Mouse (Mus musculus): Measurements from ENCODE around the gene Gstm2. TPM values are rescaled to one million over a fixed set of nuclear protein-coding genes. Genes with fewer than 3 reads are reported as not detected.
"Not testable (repeated sequence)": the region's sequence is repeated elsewhere in the genome, so short reads cannot be mapped to it uniquely, and the experiment has no call there.

Gstm2 gene
- polyA plus RNA-seq, 1 experiment from 2014 or later, result 18.2 TPM

DNA sequence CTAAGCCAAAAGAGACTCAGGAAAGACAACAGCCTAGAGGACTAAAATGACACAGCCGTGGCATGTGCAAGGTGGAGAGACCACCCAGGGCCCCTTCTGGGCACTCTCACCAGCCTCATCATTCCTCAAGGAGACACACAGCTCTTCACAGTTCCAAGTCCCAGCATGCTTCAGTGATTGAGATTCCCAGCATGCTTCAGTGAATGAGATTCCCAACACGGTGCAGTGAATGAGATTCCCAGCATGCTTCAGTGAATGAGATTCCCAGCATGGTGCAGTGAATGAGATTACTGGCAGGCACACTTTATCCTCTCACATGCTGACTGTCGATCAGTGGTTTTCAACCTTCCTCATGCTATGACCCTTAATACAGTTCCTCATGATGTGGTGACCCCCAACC is 25.3 kb upstream of the Gstm2 start:
- ATAC-seq (replicated peaks; ENCODE audit: low FRiP score) (no peak), DNase-seq (ENCODE audit: low spot score) (no peak)
- Histone ChIP-seq H3K4me1 (replicated peaks; ENCODE audit: control insufficient read depth, insufficient read depth, low read length) (no peaks in the 10 kb centered on the region; the same call in 1 of the 2 replicates), H3K9ac (ENCODE audit: low read depth, low read length) (no peak overlapping the region), H3K27me3 (replicated peaks; ENCODE audit: control insufficient read depth, insufficient read depth, low read length) (no peaks in the 10 kb centered on the region), H3K36me3 (ENCODE audit: control insufficient read depth, insufficient read depth, low read length) (no peaks in the 10 kb centered on the region), H3K27ac (ENCODE audit: low read depth, low read length) (no peak overlapping the region), H3K9me3 (ENCODE audit: control insufficient read depth, low read length) (no peaks in the 10 kb centered on the region), H3K4me3 (ENCODE audit: low read depth, low read length) (no peak overlapping the region), H3K4me2 (no peak overlapping the region)
- 76% methylated on average over 3 of the region's 3 CpGs for WGBS

DNA sequence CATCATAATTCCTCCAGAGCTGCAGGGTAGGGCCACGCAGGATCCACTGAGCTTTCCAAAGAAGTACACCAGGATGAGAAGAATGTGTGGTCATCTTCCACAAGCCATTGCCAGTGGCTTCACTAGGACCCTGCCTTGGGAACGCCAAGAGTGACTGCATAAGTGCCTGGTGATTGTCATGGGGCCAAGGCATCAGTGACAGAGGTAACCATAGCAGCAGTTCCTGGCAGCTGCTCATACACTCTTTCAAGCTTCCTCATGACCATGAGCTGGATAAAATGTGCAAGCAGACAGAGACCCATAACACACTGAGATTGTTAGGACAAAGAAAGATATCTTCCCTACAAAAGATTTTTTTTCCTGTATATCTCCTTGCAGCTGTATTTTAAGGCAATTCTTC is 24.0 kb upstream of the Gstm2 start:
- no peaks in the 10 kb centered on the region for H3K27me3 ChIP-seq (replicated peaks; ENCODE audit: control insufficient read depth, insufficient read depth, low read length)
- no peak for DNase-seq (ENCODE audit: low spot score)
- WGBS, result 73% methylated on average over 2 of the region's 2 CpGs
- no peaks in the 10 kb centered on the region for H3K9me3 ChIP-seq (ENCODE audit: control insufficient read depth, low read length)
- H3K36me3 ChIP-seq (ENCODE audit: control insufficient read depth, insufficient read depth, low read length), result no peaks in the 10 kb centered on the region
- no peak overlapping the region for H3K9ac ChIP-seq (ENCODE audit: low read depth, low read length)
- no peak overlapping the region for H3K27ac ChIP-seq (ENCODE audit: low read depth, low read length)
- H3K4me1 ChIP-seq (replicated peaks; ENCODE audit: control insufficient read depth, insufficient read depth, low read length), result no peaks in the 10 kb centered on the region; the same call in 1 of the 2 replicates
- no peak overlapping the region for H3K4me3 ChIP-seq (ENCODE audit: low read depth, low read length)
- H3K4me2 ChIP-seq, result no peak overlapping the region
- ATAC-seq (replicated peaks; ENCODE audit: low FRiP score), result no peak

DNA sequence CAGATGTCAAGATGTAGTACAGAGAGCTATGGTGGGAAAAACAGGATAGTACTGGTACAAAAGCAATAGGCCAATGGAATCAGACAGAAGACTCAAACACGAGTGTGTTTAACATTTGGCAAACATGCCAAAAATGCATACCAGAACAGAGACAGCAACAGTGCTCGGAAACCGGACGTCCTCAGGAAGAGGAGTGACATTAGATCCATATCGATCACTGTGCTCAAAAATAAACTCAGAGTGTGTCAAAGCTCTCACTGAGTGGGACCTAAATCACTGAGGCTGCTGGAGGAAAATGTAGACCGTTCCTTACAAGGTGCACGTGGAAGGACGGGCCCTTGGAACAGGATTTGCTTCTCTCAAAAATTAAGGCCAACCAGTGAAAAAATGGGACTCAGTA is 15.8 kb upstream of the Gstm2 start:
- Histone ChIP-seq H3K4me1 (replicated peaks; ENCODE audit: control insufficient read depth, insufficient read depth, low read length) (no peaks in the 10 kb centered on the region), H3K9me3 (ENCODE audit: control insufficient read depth, low read length) (no peaks in the 10 kb centered on the region), H3K4me2 (no peak overlapping the region), H3K27me3 (replicated peaks; ENCODE audit: control insufficient read depth, insufficient read depth, low read length) (no peaks in the 10 kb centered on the region), H3K4me3 (ENCODE audit: low read depth, low read length) (no peak overlapping the region), H3K27ac (ENCODE audit: low read depth, low read length) (no peak overlapping the region), H3K36me3 (ENCODE audit: control insufficient read depth, insufficient read depth, low read length) (no peaks in the 10 kb centered on the region), H3K9ac (ENCODE audit: low read depth, low read length) (no peak overlapping the region)
- DNase-seq (ENCODE audit: low spot score) (no peak), ATAC-seq (replicated peaks; ENCODE audit: low FRiP score) (no peak)
- WGBS, result 76% methylated on average over 8 of the region's 8 CpGs

DNA sequence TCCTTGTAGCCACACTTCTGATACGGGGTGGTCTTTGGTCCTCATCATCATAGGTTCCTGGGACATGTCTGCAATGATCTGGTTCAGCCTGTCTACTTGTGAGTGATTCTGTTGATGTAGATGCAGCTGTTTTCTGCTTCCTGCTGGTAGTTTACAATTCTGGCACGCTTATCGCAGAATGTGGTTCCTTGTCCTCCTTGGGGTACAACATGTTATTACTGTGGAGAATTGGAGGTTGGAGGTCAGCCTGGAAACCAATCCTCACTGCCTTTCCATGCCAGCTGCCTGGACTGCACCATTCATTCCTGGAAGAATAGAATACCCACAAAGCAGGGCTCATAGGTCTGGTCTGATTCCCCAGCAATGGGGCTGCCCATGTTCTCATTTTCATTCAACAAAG is 13.2 kb upstream of the Gstm2 start:
- DNase-seq (ENCODE audit: low spot score), result no peak
- WGBS, result 84% methylated on average over 3 of the region's 3 CpGs

DNA sequence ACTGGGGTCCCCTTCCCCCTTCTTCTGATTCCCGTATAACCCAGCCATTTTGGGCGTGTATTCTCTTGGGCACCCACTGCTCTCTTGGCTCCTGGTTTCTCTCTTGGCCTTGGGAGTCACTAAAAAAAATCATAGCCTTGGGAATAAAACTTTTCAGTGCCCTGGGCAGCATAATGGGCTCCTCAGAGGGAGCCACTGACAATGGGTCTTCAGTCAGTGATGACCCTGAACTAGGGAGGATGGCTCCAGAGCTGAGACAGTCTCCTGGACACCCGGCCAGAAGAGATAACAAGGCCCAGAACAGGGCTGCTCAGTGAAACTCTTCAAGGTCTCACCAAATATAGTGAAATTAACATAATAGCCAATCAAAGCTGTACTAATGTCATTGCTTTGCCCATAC is 12.3 kb upstream of the Gstm2 start:
- ATAC-seq (replicated peaks; ENCODE audit: low FRiP score) (no peak), DNase-seq (ENCODE audit: low spot score) (no peak)
- Histone ChIP-seq H3K36me3 (ENCODE audit: control insufficient read depth, insufficient read depth, low read length) (no peaks in the 10 kb centered on the region), H3K27ac (ENCODE audit: low read depth, low read length) (no peak overlapping the region), H3K27me3 (replicated peaks; ENCODE audit: control insufficient read depth, insufficient read depth, low read length) (no peaks in the 10 kb centered on the region), H3K4me1 (replicated peaks; ENCODE audit: control insufficient read depth, insufficient read depth, low read length) (no peaks in the 10 kb centered on the region), H3K9me3 (ENCODE audit: control insufficient read depth, low read length) (no peaks in the 10 kb centered on the region), H3K9ac (ENCODE audit: low read depth, low read length) (no peak overlapping the region), H3K4me3 (ENCODE audit: low read depth, low read length) (no peak overlapping the region), H3K4me2 (no peak overlapping the region)
- WGBS, result 73% methylated on average over 3 of the region's 3 CpGs

More for the DNA sequence above, 13.2 kb upstream of the Gstm2 start:
- no peak overlapping the region for H3K9ac ChIP-seq (ENCODE audit: low read depth, low read length)
- H3K9me3 ChIP-seq (ENCODE audit: control insufficient read depth, low read length), result no peaks in the 10 kb centered on the region
- H3K4me1 ChIP-seq (replicated peaks; ENCODE audit: control insufficient read depth, insufficient read depth, low read length), result no peaks in the 10 kb centered on the region
- H3K36me3 ChIP-seq (ENCODE audit: control insufficient read depth, insufficient read depth, low read length), result no peaks in the 10 kb centered on the region
- H3K4me2 ChIP-seq, result no peak overlapping the region
- H3K4me3 ChIP-seq (ENCODE audit: low read depth, low read length), result no peak overlapping the region
- H3K27ac ChIP-seq (ENCODE audit: low read depth, low read length), result no peak overlapping the region
- ATAC-seq (replicated peaks; ENCODE audit: low FRiP score), result no peak
- no peaks in the 10 kb centered on the region for H3K27me3 ChIP-seq (replicated peaks; ENCODE audit: control insufficient read depth, insufficient read depth, low read length)

DNA sequence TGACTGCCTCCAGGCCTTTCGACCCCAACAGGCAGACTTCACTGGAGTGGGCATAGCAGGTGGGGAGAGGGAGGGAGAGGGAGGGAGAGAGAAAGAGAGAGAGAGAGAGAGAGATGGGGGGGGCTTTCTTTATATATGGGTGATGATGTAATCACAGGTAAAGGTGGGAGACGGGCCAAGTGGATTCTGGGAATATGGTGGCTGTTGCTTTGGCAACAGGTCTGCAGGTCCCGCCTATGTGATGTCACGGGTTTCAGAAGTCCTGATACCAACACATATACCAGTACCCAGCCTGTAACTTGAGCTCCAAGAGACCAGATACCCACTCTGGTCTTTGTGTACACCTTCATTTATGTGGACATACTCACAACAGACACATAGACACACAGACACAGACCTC is 10.3 kb upstream of the Gstm2 start:
- WGBS, result 78% methylated on average over 4 of the region's 4 CpGs

DNA sequence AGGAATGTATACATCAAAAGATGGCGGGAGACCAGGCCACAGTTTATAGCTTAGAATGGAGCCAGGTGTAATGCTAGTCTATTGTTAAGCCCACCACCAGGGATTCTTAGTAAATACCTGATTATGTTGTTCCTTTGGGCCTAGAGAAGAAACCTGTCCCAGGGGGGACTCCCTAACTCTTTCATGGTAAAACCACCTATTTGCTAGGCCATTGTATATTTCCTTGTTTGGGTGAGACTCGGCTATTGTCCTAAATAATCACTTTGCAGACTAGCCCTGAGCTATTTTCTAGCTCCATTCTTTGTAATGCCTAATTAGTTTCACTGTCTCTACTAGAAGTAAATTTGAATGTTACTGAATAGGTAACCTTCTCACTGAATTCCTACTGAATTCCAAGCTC is 9.7 kb upstream of the Gstm2 start:
- not testable (repeated sequence) for H3K9me3 ChIP-seq (ENCODE audit: control insufficient read depth, low read length); H3K9ac ChIP-seq (ENCODE audit: low read depth, low read length); H3K27me3 ChIP-seq (replicated peaks; ENCODE audit: control insufficient read depth, insufficient read depth, low read length); H3K4me3 ChIP-seq (ENCODE audit: low read depth, low read length); ATAC-seq (replicated peaks; ENCODE audit: low FRiP score); H3K4me1 ChIP-seq (replicated peaks; ENCODE audit: control insufficient read depth, insufficient read depth, low read length); H3K27ac ChIP-seq (ENCODE audit: low read depth, low read length); H3K4me2 ChIP-seq; H3K36me3 ChIP-seq (ENCODE audit: control insufficient read depth, insufficient read depth, low read length); DNase-seq (ENCODE audit: low spot score)
- 83% methylated on average over 2 of the region's 2 CpGs for WGBS

More for the DNA sequence above, 10.3 kb upstream of the Gstm2 start:
- no peak for DNase-seq (ENCODE audit: low spot score)
- no peak overlapping the region for H3K4me3 ChIP-seq (ENCODE audit: low read depth, low read length)
- H3K4me1 ChIP-seq (replicated peaks; ENCODE audit: control insufficient read depth, insufficient read depth, low read length), result no peaks in the 10 kb centered on the region
- ATAC-seq (replicated peaks; ENCODE audit: low FRiP score), result no peak
- H3K9ac ChIP-seq (ENCODE audit: low read depth, low read length), result no peak overlapping the region
- H3K9me3 ChIP-seq (ENCODE audit: control insufficient read depth, low read length), result no peaks in the 10 kb centered on the region
- H3K36me3 ChIP-seq (ENCODE audit: control insufficient read depth, insufficient read depth, low read length), result no peaks in the 10 kb centered on the region
- no peaks in the 10 kb centered on the region for H3K27me3 ChIP-seq (replicated peaks; ENCODE audit: control insufficient read depth, insufficient read depth, low read length)
- H3K27ac ChIP-seq (ENCODE audit: low read depth, low read length), result no peak overlapping the region
- no peak overlapping the region for H3K4me2 ChIP-seq

DNA sequence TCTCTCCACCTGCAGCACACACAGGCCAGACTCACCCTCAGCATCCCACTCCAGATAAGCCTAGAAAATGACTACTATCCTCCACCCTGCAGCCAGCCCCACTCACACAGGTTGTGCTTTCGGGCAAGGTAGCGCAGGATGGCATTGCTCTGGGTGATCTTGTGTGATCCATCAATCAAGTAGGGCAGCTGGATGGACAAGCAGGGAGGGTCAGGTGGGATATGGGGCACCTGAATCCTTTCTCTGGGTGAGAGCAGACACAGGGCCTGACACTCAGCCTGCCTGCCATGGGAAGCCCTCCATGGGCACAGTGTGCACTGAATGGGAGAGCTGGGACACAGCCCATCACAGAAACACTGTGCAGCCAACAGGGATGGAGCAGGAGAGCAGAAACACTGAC is 1.1 kb downstream of the Gstm2 start:
- H3K9me3 ChIP-seq (ENCODE audit: control insufficient read depth, low read length); H3K9ac ChIP-seq (ENCODE audit: low read depth, low read length); H3K27ac ChIP-seq (ENCODE audit: low read depth, low read length); DNase-seq (ENCODE audit: low spot score); ATAC-seq (replicated peaks; ENCODE audit: low FRiP score); H3K4me2 ChIP-seq; H3K27me3 ChIP-seq (replicated peaks; ENCODE audit: control insufficient read depth, insufficient read depth, low read length); H3K36me3 ChIP-seq (ENCODE audit: control insufficient read depth, insufficient read depth, low read length); H3K4me3 ChIP-seq (ENCODE audit: low read depth, low read length); H3K4me1 ChIP-seq (replicated peaks; ENCODE audit: control insufficient read depth, insufficient read depth, low read length): not testable (repeated sequence)
- WGBS, result 90% methylated on average over 2 of the region's 2 CpGs

DNA sequence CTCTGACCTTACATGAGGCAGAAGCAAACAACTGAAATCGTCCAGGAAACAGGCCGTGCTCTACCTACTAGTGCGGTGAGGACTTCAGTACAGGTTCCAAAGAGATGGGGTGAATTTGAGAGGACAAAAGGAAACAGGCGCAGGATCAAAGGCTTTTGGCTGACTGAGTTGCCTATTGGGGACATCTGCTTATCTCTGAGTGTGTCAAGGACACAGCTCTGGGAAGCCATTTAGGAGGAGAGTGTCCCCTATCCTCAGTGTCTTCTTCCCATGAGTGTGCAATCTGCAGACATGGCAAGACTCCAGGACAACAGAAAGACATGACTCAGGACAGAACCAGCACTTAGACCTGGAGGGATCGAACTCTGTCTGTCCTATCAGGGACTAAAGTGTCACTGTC is 1.8 kb downstream of the Gstm2 start:
- H3K4me1 ChIP-seq (replicated peaks; ENCODE audit: control insufficient read depth, insufficient read depth, low read length), result no peaks in the 10 kb centered on the region; the same call in 1 of the 2 replicates
- no peaks in the 10 kb centered on the region for H3K36me3 ChIP-seq (ENCODE audit: control insufficient read depth, insufficient read depth, low read length)
- ATAC-seq (replicated peaks; ENCODE audit: low FRiP score) (no peak; the same call in 1 of the 2 replicates), DNase-seq (ENCODE audit: low spot score) (no peak)
- WGBS, result 57% methylated on average over 5 of the region's 5 CpGs
- no peaks in the 10 kb centered on the region for H3K27me3 ChIP-seq (replicated peaks; ENCODE audit: control insufficient read depth, insufficient read depth, low read length)
- H3K27ac ChIP-seq (ENCODE audit: low read depth, low read length), result no peak overlapping the region
- no peak overlapping the region for H3K9ac ChIP-seq (ENCODE audit: low read depth, low read length)
- H3K4me3 ChIP-seq (ENCODE audit: low read depth, low read length), result no peak overlapping the region
- no peak overlapping the region for H3K4me2 ChIP-seq
- no peaks in the 10 kb centered on the region for H3K9me3 ChIP-seq (ENCODE audit: control insufficient read depth, low read length)

Data from liver, embryonic 11.5 days (tissue).